Mouse (Mus musculus): ENCODE measurements around the gene Lpgat1.

Lpgat1 gene

GRCm38 (mm10) chr1:191733822-191734221 lies 16.2 kb downstream of the Lpgat1 start:
- no peak for DNase-seq (ENCODE audit: low spot score in 2 of 2)

DNA sequence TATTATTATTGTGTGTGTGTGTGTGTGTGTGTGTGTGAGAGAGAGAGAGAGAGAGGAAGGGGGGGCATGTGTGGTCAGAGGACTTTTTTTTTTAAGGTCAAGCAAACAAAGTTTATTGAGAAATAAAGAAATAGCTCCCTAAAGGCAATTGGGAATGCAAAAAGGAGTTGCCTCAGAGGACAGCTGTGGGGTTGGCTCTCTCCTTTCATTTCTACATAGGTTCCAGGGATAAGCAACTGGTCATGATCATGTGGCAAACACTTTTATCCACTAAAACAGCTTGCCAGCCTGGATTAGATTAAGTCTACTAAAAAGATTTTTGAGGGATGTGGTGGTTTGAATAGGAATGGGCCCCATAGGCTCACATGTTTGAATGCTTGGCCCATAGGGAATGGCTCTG lies 18.8 kb downstream of the Lpgat1 start:
- DNase-seq (ENCODE audit: low spot score in 2 of 2): no peak

GRCm38 (mm10) chr1:191737871-191738270 lies 20.2 kb downstream of the Lpgat1 start:
- peak in 1 of 2 experiments; percentile 24 for DNase-seq (ENCODE audit: low spot score in 2 of 2)

DNA sequence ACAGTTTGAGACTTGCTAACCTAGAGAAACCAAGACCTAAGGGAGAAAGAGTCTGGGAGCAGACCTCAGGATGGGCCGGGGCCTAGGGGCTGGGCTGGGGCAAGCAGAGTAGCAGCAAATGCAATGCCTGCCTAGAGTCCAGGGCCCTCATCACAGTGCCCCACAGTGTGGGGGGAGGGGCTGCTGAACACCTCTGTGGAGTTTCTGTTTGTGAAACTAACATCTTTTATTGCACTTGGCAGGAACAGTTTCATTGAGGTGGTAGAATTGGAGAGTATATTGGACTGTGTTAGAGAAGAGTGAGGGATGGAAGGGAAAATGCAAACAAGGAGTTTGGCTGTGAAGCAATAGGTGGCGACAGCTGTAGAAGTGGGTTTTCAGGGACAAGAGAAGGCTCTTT lies 21.1 kb downstream of the Lpgat1 start:
- DNase-seq (ENCODE audit: low spot score in 2 of 2): no peak

DNA sequence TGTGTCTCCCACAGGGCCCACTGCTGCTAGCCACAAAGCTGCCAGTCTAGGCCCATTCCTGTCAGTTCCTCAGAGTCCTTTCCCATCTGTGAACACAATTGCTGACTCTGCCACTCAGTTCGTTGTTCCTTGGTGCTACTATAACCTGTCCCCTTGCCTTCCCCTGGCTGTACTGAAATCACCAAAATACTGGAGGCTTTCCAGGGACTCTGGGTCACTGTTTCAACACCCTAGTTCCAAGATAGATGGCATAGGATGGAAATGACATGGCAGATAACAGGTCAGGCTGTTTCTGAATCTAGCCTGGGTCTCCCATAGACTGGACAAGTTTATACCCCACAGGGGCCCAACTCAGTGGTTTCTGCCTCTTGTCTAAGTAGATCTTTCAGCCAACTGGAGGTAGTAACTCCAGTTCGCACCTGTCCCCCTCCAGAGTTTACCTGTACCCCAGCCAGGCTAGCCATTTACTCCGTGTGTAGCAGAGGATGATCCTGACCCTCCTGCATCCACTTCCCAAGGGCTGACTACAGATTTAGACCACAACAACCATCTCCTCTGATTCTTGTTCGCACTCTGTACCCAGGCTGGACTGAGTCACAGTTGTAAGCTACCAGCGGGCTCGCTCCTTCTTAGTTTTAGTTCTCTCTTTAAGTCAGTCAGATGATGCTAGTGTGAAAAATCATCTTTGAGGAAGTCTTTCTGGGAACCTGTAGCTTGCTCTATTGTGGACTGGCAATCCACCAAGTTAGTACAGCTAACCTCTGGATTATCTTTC lies 23.1 kb downstream of the Lpgat1 start:
- no peak for DNase-seq (ENCODE audit: low spot score in 2 of 2)

- DNase-seq (ENCODE audit: low spot score in 2 of 2): no peak
These were observed 24.0 kb downstream of the Lpgat1 start for GRCm38 (mm10) chr1:191741635-191742034.

GRCm38 (mm10) chr1:191748431-191748830 lies 30.8 kb downstream of the Lpgat1 start:
- no peak for DNase-seq (ENCODE audit: low spot score in 2 of 2)

DNA sequence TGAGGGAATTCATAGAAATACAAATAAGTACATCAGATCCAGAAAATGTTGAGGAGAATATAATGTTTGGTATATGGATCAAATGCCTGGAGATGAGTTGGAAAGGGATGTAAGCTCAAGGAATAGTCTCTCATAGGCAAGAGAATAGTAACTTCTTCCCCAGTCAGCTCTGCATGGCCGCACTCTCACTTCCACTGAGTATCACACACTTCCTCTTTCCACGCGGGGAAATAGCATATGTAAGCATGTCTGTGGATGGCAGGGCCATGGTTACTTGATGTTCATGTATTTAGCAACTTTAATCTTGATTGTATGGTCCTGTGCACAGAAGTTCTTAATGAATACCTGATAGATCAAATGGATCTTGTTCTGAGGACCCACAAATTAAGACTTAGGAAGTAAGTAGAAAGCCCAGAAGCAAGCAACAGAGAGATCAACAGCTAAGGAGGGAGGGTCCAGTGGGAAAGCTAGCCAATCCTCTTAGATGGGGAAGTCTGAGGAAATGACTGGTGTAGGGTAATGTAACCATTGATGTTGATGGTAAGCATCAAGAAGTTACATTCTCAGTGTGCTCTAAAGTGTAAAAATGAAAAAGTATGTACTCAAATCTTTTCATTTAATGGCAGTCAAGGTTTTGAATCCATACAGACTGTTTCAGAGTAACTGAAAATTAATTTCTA lies 39.0 kb downstream of the Lpgat1 start:
- no peak for DNase-seq (ENCODE audit: low spot score in 2 of 2)

DNA sequence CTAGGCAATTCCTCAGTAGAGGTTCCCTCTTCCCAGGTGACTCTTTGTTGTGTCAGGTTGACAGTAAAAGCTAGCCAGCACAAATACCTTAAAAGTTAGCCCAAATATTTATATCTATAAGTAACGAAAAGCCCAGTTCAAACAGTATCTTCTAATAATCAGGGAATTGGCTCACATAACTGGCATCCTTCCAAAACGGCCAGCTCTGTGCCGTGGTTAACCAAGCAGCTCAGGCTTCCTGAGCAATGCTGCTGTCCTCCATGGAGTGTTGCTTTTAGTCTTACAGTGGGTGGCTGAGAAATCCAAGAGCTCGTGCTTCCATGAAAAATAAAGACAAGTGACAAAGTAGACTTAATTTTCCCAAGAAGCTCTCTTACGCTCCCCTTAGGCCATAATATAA lies 56.5 kb downstream of the Lpgat1 start:
- DNase-seq (ENCODE audit: low spot score in 2 of 2): no peak

DNA sequence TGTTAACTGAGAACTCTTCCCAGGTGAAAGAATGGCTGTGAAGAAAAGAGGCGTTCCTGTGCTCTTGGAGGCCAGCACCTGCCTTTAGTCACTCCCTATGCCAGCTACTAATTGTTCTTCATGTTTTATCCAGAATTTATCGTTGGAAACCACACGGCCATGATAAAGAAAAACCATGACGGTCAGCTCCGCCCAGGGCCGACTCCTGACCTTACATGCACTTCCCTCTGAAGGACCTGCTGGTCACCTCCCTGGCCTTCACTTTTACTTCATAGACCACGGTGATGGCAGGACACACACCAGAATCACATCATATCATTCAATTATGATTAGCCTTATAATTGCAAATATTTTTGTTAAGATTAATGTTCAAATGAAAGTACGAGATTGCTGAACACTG lies 57.5 kb downstream of the Lpgat1 start:
- no peak for DNase-seq (ENCODE audit: low spot score in 2 of 2)

- no peak for DNase-seq (ENCODE audit: low spot score in 2 of 2)
These were observed 59.9 kb downstream of the Lpgat1 start for GRCm38 (mm10) chr1:191777521-191777920.

- DNase-seq (ENCODE audit: low spot score in 2 of 2): no peak
These were observed 62.8 kb downstream of the Lpgat1 start for GRCm38 (mm10) chr1:191780470-191780869.

DNA sequence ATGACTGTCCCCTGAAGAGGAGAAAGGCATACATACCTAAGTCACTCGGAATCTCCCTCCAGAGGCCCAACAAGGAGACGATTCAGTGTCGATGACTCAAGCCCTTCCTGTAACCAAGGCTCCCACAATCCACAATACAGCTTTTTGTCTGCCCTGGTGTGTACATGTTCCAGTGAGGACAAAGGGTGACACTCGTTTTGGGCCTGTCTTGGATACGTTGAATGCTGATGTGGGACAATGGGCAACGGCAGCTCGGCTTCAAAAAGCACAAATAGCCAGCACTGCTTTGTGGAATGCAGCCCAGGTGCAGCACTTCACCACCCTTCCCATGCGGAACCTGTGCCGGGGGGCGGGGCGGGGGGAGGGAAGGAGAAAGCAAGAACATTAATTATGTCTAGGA lies 67.5 kb downstream of the Lpgat1 start:
- DNase-seq (ENCODE audit: low spot score in 2 of 2): no peak

DNA sequence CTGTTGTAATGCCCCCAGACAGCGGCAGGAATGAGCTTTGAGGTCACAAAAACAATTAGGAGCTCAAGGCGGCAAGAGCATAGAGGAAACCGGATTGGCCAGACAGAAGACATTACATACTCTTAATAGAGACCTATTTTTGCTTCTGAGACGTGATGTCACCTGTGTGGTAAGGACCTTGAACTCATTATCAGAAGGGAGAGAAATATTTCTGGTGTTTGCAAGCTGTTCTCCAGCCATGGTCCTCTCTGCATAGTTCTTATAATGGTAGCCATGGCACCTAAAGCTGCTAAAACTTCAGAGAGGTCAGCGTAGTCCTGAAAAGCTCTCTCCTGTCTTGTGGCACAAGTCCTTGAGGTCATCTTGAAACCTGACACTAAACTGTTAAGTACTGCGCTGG lies 68.6 kb downstream of the Lpgat1 start:
- DNase-seq (ENCODE audit: low spot score in 2 of 2): no peak

DNA sequence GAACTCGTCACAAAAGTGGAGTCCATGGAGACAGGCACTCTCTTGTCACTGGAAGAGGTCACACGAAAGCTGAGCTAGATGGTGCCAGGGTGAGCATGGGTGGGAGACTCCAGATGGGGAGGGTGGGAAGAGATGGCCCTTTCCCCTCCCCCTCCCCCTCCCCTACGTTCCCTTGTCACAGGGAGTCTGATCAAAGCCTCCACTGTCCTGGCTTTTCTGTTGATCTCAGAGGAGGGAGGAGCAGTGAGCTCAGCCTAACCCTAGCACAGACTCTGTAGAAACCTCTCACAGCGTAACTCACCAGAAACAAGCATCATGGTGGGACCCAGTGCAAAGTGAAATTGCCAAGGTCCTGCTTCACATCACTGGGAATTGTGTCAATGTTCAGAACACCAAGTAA lies 69.7 kb downstream of the Lpgat1 start:
- DNase-seq (ENCODE audit: low spot score in 2 of 2): no peak

GRCm38 (mm10) chr1:191792991-191793390 lies 75.4 kb downstream of the Lpgat1 start:
- no peak for DNase-seq (ENCODE audit: low spot score in 2 of 2)

DNA sequence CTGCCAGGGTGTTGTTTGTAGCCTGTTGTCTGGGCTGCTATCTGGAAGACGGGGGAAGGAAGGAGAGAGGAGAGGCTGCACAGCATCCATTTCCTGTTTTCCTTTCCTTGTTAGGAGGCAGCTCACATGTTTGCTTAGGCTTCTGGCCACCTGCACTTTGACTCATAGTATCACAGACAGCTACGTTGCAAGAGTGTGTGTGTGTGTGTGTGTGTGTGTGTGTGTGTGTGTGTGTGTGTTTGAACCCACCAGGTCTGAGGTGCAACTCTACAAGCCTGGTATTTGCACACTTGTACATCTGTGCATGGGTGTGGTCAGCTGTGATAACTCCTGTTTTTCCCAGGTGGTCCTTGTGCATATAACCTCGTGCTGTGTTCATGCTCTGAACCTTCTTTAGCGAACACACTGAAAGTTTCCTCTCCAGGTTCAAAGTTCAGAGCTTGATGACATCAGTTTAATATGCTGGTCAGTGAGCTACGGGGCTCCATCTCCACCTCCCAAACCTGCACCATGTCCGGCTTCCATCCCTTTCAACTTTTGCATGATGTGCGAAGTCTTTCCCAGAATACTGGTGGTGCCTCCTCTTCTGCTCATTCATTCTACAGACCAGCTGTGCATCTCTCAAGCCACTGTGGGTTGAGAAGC lies 76.4 kb downstream of the Lpgat1 start:
- no peak for DNase-seq (ENCODE audit: low spot score in 2 of 2)

- no peak for DNase-seq (ENCODE audit: low spot score in 2 of 2)
These were observed 78.7 kb downstream of the Lpgat1 start for GRCm38 (mm10) chr1:191796238-191796896.

- DNase-seq (ENCODE audit: low spot score in 2 of 2): peak in 1 of 2 experiments; percentile 74
These were observed 84.6 kb downstream of the Lpgat1 start for GRCm38 (mm10) chr1:191802093-191802819.

DNA sequence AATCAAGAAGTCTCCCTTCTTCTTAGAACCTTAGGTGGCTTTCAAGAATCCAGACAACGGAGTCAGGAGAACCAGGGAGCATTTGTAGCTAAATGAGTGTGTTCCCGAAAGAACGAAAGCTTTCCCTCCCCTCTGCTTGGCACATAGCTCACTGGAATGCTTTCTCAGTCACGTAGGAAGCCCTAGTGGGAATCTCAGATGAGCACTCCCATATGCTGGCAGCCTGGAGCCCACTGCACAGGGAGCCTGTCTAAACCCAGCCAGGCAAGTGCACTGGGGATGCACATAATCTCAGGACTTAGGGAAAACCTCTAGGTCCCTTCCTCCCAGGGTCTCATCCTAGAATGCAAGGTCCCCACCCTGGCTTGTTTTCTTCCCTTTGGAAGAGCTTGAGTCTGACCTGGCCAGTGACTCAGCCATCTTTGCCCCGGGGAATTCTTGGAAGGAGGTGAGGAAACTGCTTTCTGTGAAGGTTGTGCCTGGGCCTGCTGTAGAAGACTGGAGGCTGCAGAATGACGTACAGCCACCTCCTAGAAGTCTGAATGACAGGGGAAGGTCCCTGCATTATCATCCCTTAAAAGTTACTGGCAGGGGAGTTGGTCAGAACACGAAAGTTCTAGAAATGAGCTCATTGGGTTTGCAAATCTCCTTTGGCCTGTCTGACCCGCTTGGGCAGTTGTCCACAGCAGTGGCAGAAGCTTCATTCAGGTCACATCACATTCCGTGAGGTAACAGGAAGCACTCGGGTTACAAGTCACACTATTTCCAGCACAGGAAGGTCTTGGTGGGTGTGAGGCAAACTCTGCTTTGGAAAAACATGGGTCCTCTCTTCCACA lies 85.4 kb downstream of the Lpgat1 start:
- peak; percentile 44 to 57 for DNase-seq (ENCODE audit: low spot score in 2 of 2)

DNA sequence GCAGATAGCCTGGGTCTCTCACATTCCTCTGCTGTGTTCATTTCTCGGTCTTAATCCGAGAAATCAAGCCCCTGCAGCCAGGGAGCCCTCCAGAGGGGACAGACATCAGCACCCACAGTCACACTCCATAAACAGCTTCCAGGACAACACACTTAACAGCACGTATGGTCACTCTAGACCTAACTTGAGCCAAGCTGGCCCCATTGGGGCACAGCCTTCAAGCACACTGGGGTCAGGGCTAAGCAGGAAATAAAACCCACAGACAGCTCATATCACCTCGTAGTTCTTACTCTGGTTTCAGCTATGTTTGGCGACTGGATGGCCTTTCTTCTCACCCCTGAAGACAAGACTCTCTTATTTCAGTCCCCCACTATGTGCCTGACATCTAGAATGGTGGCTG lies 87.1 kb downstream of the Lpgat1 start:
- DNase-seq (ENCODE audit: low spot score in 2 of 2): no peak

Measured in urinary bladder, adult 18-20 months (tissue).